Mouse (Mus musculus) C2C12 (cell line): ENCODE measurements at regions not wholly inside any gene's neighbourhood (a gene's known extent, or its start where the extent isn't known, plus 50 kb on each side); places are given as distances from the start of the nearest gene placed in this dataset.

ENCODE experiments used
- H3K27me3 ChIP-seq: one replicate; pipeline ENCODE4 v1.6.1; 2011; ENCODE audit not compliant: control insufficient read depth, insufficient read depth, insufficient read length
- H3K36me3 ChIP-seq: one replicate; pipeline ENCODE4 v1.6.1; 2011; ENCODE audit not compliant: control insufficient read depth, insufficient read depth
- H3K4me3 ChIP-seq: one replicate; pipeline ENCODE4 v1.5.1; 2011; ENCODE audit warnings: mild to moderate bottlenecking, control low read depth; ENCODE audit not compliant: poor library complexity, insufficient read depth, severe bottlenecking
- H3K79me2 ChIP-seq: one replicate; pipeline ENCODE4 v1.6.1; 2011; ENCODE audit not compliant: control insufficient read depth, insufficient read depth
- H3K79me3 ChIP-seq: one replicate; pipeline ENCODE4 v1.6.1; 2011; ENCODE audit warnings: low read depth, control low read depth
- H3ac ChIP-seq: one replicate; pipeline ENCODE3; 2011; ENCODE audit warnings: low read depth; ENCODE audit not compliant: control insufficient read depth, insufficient read length
- CEBPB ChIP-seq: IDR thresholded peaks from one replicate; pipeline ENCODE4 v1.6.1; 2011; ENCODE audit warnings: low read depth, mild to moderate bottlenecking, control low read depth, moderate library complexity
- CTCF ChIP-seq: IDR thresholded peaks from one replicate; pipeline ENCODE4 v1.5.1; 2011; ENCODE audit not compliant: control insufficient read depth, insufficient read depth, insufficient read length
- FOSL1 ChIP-seq: IDR thresholded peaks from one replicate; pipeline ENCODE4 v1.8.0; 2011; ENCODE audit warnings: mild to moderate bottlenecking, low read length; ENCODE audit not compliant: poor library complexity, insufficient read depth, severe bottlenecking
- MAX ChIP-seq: IDR thresholded peaks from one replicate; pipeline ENCODE4 v1.6.1; 2011; ENCODE audit warnings: mild to moderate bottlenecking, control low read depth
- MYOD1 ChIP-seq: IDR thresholded peaks from one replicate; pipeline ENCODE4 v1.6.1; 2011; ENCODE audit warnings: low read depth; ENCODE audit not compliant: control insufficient read depth, insufficient read length
- MYOG ChIP-seq: IDR thresholded peaks from one replicate; pipeline ENCODE4 v1.6.1; 2011; ENCODE audit not compliant: control insufficient read depth, insufficient read length; ENCODE audit errors: extremely low read depth
- USF1 ChIP-seq: IDR thresholded peaks from one replicate; pipeline ENCODE4 v1.6.1; 2011; ENCODE audit warnings: low read depth, mild to moderate bottlenecking, control low read depth, moderate library complexity

GRCm38 (mm10) chr13:31317066-31317465, 238.9 kb upstream of the Foxq1 start:
- no peaks in the 10 kb centered on the region for H3K27me3 ChIP-seq
- no peaks in the 10 kb centered on the region for H3K79me2 ChIP-seq
- no peaks in the 10 kb centered on the region for H3K36me3 ChIP-seq
- H3K79me3 ChIP-seq = no peaks in the 10 kb centered on the region
- TF ChIP-seq USF1 = no peak
- TF ChIP-seq CEBPB = no peak
- no peak for TF ChIP-seq FOSL1
- TF ChIP-seq MYOD1 = no peak
- TF ChIP-seq MAX = no peak
- no peak for TF ChIP-seq CTCF
- TF ChIP-seq MYOG = no peak
- no peak overlapping the region for H3ac ChIP-seq
- no peak overlapping the region for H3K4me3 ChIP-seq

- TF ChIP-seq USF1 (no peak), CTCF (no peak), FOSL1 (no peak), MYOG (no peak)
- Histone ChIP-seq H3K4me3 (no peak overlapping the region), H3K79me2 (no peaks in the 10 kb centered on the region), H3ac (no peak overlapping the region), H3K27me3 (no peaks in the 10 kb centered on the region), H3K36me3 (no peaks in the 10 kb centered on the region), H3K79me3 (no peaks in the 10 kb centered on the region)
These were observed 237.9 kb upstream of the Foxq1 start for GRCm38 (mm10) chr13:31318008-31318407.

GRCm38 (mm10) chr13:31321411-31321810, 234.5 kb upstream of the Foxq1 start:
- Histone ChIP-seq H3K79me3 (no peaks in the 10 kb centered on the region), H3K4me3 (no peak overlapping the region), H3K79me2 (no peaks in the 10 kb centered on the region), H3K27me3 (no peaks in the 10 kb centered on the region), H3K36me3 (no peaks in the 10 kb centered on the region), H3ac (no peak overlapping the region)
- TF ChIP-seq MYOG = no peak
- no peak for TF ChIP-seq FOSL1
- no peak for TF ChIP-seq MAX
- TF ChIP-seq MYOD1 = no peak
- TF ChIP-seq CTCF = no peak
- no peak for TF ChIP-seq CEBPB
- TF ChIP-seq USF1 = no peak

- no peak overlapping the region for H3ac ChIP-seq
- no peak overlapping the region for H3K4me3 ChIP-seq
- no peaks in the 10 kb centered on the region for H3K79me3 ChIP-seq
- H3K79me2 ChIP-seq = no peaks in the 10 kb centered on the region
- no peak for TF ChIP-seq FOSL1
- no peak for TF ChIP-seq CTCF
- H3K36me3 ChIP-seq = no peaks in the 10 kb centered on the region
- no peaks in the 10 kb centered on the region for H3K27me3 ChIP-seq
These were observed 229.6 kb upstream of the Foxq1 start for GRCm38 (mm10) chr13:31326269-31326851.

GRCm38 (mm10) chr13:31327511-31327951, 228.4 kb upstream of the Foxq1 start:
- no peak for TF ChIP-seq CTCF
- TF ChIP-seq FOSL1 = no peak
- TF ChIP-seq MYOG = no peak
- no peak for TF ChIP-seq USF1
- no peak for TF ChIP-seq CEBPB
- Histone ChIP-seq H3K36me3 (no peaks in the 10 kb centered on the region), H3K79me3 (no peaks in the 10 kb centered on the region), H3K4me3 (no peak overlapping the region), H3ac (no peak overlapping the region), H3K27me3 (no peaks in the 10 kb centered on the region), H3K79me2 (no peaks in the 10 kb centered on the region)

GRCm38 (mm10) chr13:31328756-31329155, 227.2 kb upstream of the Foxq1 start:
- no peak overlapping the region for H3ac ChIP-seq
- TF ChIP-seq FOSL1 = no peak
- no peak for TF ChIP-seq CTCF
- no peak for TF ChIP-seq CEBPB
- H3K4me3 ChIP-seq = no peak overlapping the region
- H3K27me3 ChIP-seq = no peaks in the 10 kb centered on the region
- no peaks in the 10 kb centered on the region for H3K79me3 ChIP-seq
- H3K79me2 ChIP-seq = no peaks in the 10 kb centered on the region
- H3K36me3 ChIP-seq = no peaks in the 10 kb centered on the region
